Mouse (Mus musculus) heart, embryonic 16.5 days (tissue): ENCODE measurements around the gene Ptprb. TPM values are rescaled to one million over a fixed set of nuclear protein-coding genes. Genes with fewer than 3 reads are reported as not detected.

Experiments used
- ATAC-seq: fragments of 200-750 bp; cut with Nextera tagmentation; replicated peaks from 2 replicates; pipeline ENCODE4 v1.8.0; 2017; ENCODE audit warnings: moderate number of reproducible peaks; ENCODE audit not compliant: insufficient read depth, low FRiP score; ENCODE audit errors: extremely low read depth
- H3K27ac ChIP-seq: fragments of 300-500 bp; sonication (generic); 2 replicates; pipeline ENCODE4 v1.5.1; 2014; ENCODE audit warnings: mild to moderate bottlenecking, low read length, control low read depth, moderate library complexity
- H3K27me3 ChIP-seq: fragments of 300-500 bp; sonication (generic); 2 replicates; pipeline ENCODE4 v1.6.1; 2014; ENCODE audit warnings: low read length, mixed read lengths; ENCODE audit not compliant: control insufficient read depth, insufficient read depth
- H3K36me3 ChIP-seq: fragments of 300-500 bp; sonication (generic); 2 replicates; pipeline ENCODE4 v1.6.1; 2014; ENCODE audit not compliant: control insufficient read depth, insufficient read depth
- H3K4me1 ChIP-seq: fragments of 300-500 bp; sonication (generic); 2 replicates; pipeline ENCODE4 v1.6.1; 2014; ENCODE audit warnings: low read length, mixed read lengths; ENCODE audit not compliant: control insufficient read depth, insufficient read depth
- H3K4me2 ChIP-seq: fragments of 300-500 bp; sonication (generic); 2 replicates; pipeline ENCODE4 v1.6.1; 2014; ENCODE audit warnings: low read depth, mild to moderate bottlenecking, control low read depth, low read length
- H3K4me3 ChIP-seq: fragments of 300-500 bp; sonication (generic); 2 replicates; pipeline ENCODE4 v1.5.1; 2014; ENCODE audit warnings: mild to moderate bottlenecking, control low read depth, low read length
- H3K9ac ChIP-seq: fragments of 300-500 bp; sonication (generic); 2 replicates; pipeline ENCODE4 v1.6.1; 2014; ENCODE audit warnings: low read length, control low read depth
- H3K9me3 ChIP-seq: fragments of 300-500 bp; sonication (generic); replicated peaks from 2 replicates; pipeline ENCODE4 v1.6.1; 2016; ENCODE audit warnings: low read length; ENCODE audit not compliant: control insufficient read depth
- WGBS: fragments of 180-500 bp; shearing (Covaris S2); extraction: QIAGEN DNeasy Blood & Tissue Kit; methylation state at CpG from one replicate; pipeline ENCODE4 v1.1.7; 2014; 5-methylcytosine and 5-hydroxymethylcytosine counted together
- polyA plus RNA-seq: library from polyadenylated mRNA; unstranded; fragments of >200 nt; fragmentation: Nextera tagmentation; extraction: Ambion mirVana; gene quantifications from 2 replicates; pipeline ENCODE4 v1.2.1, GENCODE M21; 2015

Ptprb gene
- polyA plus RNA-seq, 1 experiment from 2014 or later, result 5.4 TPM

DNA sequence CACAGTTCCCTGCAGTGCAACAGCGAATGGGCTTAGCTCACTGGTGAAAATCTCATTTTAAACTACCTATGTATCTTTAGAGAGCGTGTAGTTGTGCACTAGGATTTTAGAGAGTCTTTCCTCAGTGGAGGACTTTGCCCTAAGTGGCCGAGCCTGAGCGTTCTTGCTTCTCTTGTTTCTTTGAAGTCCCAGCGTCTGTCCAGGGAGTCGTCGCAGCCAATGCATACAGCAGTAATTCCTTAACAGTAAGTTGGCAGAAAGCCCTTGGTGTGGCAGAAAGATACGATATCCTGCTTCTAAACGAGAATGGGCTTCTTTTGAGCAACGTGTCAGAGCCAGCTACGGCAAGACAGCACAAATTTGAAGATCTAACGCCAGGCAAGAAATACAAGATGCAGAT lies 65.9 kb downstream of the Ptprb start:
- Histone ChIP-seq H3K27me3 (no peaks in the 10 kb centered on the region), H3K4me3 (no peak overlapping the region), H3K9ac (no peak overlapping the region), H3K4me2 (no peak overlapping the region), H3K4me1 (no peaks in the 10 kb centered on the region), H3K9me3 (no peaks in the 10 kb centered on the region), H3K27ac (no peak overlapping the region), H3K36me3 (peaks cover 2% of the 10 kb centered on the region; the same call in 1 of the 2 replicates)
- no peak for ATAC-seq
- WGBS, result 66% methylated on average over 12 of the region's 12 CpGs

- Histone ChIP-seq H3K4me2 (no peak overlapping the region), H3K9me3 (no peaks in the 10 kb centered on the region), H3K4me3 (no peak overlapping the region), H3K27me3 (no peaks in the 10 kb centered on the region), H3K36me3 (no peaks in the 10 kb centered on the region), H3K9ac (no peak overlapping the region), H3K27ac (no peak overlapping the region), H3K4me1 (no peaks in the 10 kb centered on the region)
- WGBS, result 80% methylated on average over 15 of the region's 15 CpGs
- ATAC-seq, result no peak
Measured at GRCm38 (mm10) chr10:116346618-116347184, 71.4 kb downstream of the Ptprb start.

GRCm38 (mm10) chr10:116349004-116349403 lies 73.7 kb downstream of the Ptprb start:
- no peak overlapping the region for H3K4me2 ChIP-seq
- no peak overlapping the region for H3K27ac ChIP-seq
- H3K27me3 ChIP-seq, result no peaks in the 10 kb centered on the region
- H3K9me3 ChIP-seq, result no peaks in the 10 kb centered on the region
- H3K4me3 ChIP-seq, result no peak overlapping the region
- no peak overlapping the region for H3K9ac ChIP-seq
- WGBS, result 91% methylated on average over 6 of the region's 6 CpGs
- ATAC-seq, result no peak
- H3K36me3 ChIP-seq, result no peaks in the 10 kb centered on the region
- no peaks in the 10 kb centered on the region for H3K4me1 ChIP-seq

- Histone ChIP-seq H3K4me1 (no peaks in the 10 kb centered on the region), H3K9me3 (no peaks in the 10 kb centered on the region), H3K36me3 (no peaks in the 10 kb centered on the region), H3K9ac (no peak overlapping the region), H3K4me2 (no peak overlapping the region), H3K27me3 (no peaks in the 10 kb centered on the region), H3K4me3 (no peak overlapping the region), H3K27ac (no peak overlapping the region)
- no peak for ATAC-seq
- 39% methylated on average over 13 of the region's 13 CpGs for WGBS
Measured at GRCm38 (mm10) chr10:116350532-116350931, 75.2 kb downstream of the Ptprb start.

GRCm38 (mm10) chr10:116354372-116354771 lies 79.0 kb downstream of the Ptprb start:
- H3K9me3 ChIP-seq, result no peaks in the 10 kb centered on the region
- no peaks in the 10 kb centered on the region for H3K36me3 ChIP-seq
- no peak overlapping the region for H3K27ac ChIP-seq
- WGBS, result 53% methylated on average over 5 of the region's 5 CpGs
- no peak for ATAC-seq
- H3K9ac ChIP-seq, result no peak overlapping the region
- no peak overlapping the region for H3K4me3 ChIP-seq
- H3K4me1 ChIP-seq, result no peaks in the 10 kb centered on the region
- no peak overlapping the region for H3K4me2 ChIP-seq
- no peaks in the 10 kb centered on the region for H3K27me3 ChIP-seq

GRCm38 (mm10) chr10:116362181-116362580 lies 86.9 kb downstream of the Ptprb start:
- Histone ChIP-seq H3K27me3 (no peaks in the 10 kb centered on the region), H3K9ac (no peak overlapping the region), H3K36me3 (no peaks in the 10 kb centered on the region), H3K4me1 (peaks cover 5% of the 10 kb centered on the region), H3K4me2 (no peak overlapping the region), H3K4me3 (no peak overlapping the region), H3K27ac (no peak overlapping the region), H3K9me3 (no peaks in the 10 kb centered on the region)
- WGBS, result 86% methylated on average over 6 of the region's 6 CpGs
- ATAC-seq, result no peak

DNA sequence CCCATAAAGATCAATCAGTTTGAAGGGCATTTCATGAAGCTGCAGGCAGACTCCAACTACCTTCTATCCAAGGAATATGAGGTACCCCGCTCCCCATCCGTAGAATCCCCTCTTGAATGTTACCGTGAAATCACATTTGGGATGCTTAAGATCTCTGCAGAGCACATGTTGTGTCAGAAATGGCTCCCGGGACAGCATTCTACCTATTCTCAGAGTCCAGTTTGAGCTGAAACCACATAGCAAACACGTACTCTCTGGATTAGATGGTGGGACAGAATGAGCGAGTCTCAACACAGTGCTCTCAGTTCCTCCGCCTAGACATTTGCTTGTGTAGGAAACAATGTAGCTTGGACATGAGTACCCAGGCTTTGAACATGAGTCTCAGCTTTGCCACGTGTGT lies 87.3 kb downstream of the Ptprb start:
- Histone ChIP-seq H3K4me3 (no peak overlapping the region), H3K9ac (no peak overlapping the region), H3K4me2 (no peak overlapping the region), H3K4me1 (peaks cover 5% of the 10 kb centered on the region), H3K36me3 (no peaks in the 10 kb centered on the region), H3K27ac (no peak overlapping the region), H3K27me3 (no peaks in the 10 kb centered on the region), H3K9me3 (no peaks in the 10 kb centered on the region)
- no peak for ATAC-seq
- 93% methylated on average over 8 of the region's 8 CpGs for WGBS

GRCm38 (mm10) chr10:116364759-116365158 lies 89.4 kb downstream of the Ptprb start:
- ATAC-seq, result peak; percentile 41
- peaks cover 5% of the 10 kb centered on the region for H3K4me1 ChIP-seq
- H3K9ac ChIP-seq, result no peak overlapping the region
- peak overlapping the region; percentile 20 for H3K4me2 ChIP-seq
- WGBS, result 19% methylated on average over 7 of the region's 7 CpGs
- H3K36me3 ChIP-seq, result no peaks in the 10 kb centered on the region; the same call in 1 of the 2 replicates
- no peak overlapping the region for H3K4me3 ChIP-seq
- H3K27ac ChIP-seq, result no peak overlapping the region
- no peaks in the 10 kb centered on the region for H3K9me3 ChIP-seq
- H3K27me3 ChIP-seq, result no peaks in the 10 kb centered on the region

DNA sequence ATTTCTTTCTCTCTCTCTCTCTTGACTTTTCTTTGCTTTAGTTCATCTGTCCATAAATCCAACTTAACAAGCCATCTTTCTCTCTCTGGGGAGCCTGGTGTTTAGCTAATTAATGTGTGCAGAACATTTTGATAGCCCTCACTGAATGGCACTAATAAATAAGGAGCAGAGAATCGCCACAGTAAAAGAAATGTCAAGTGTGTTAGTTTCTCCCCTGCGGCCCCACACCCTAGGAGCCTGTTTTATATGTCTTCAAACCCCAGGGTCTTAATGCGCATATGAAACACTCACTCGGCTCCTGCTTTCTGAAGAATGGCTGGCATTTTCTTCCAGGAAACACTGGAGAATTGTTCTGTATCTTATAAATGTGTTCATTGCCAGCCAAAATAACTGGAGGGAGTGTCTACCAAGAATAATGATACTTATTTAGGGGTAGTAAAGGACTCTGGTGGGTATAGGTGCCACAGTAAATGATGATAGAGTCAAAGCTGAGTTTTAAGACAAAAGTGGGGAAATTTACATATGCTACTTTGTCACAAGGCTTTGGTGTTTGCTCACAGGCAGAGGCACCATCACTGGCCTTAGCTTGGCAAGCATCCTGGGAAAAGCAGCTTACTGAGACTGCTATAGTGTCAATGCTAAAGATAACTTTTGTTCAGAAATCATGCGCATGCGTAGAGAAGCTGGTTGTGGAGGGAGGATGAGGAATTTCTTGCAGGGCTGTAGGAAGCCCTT lies 95.8 kb downstream of the Ptprb start:
- no peaks in the 10 kb centered on the region for H3K27me3 ChIP-seq
- H3K4me2 ChIP-seq, result no peak overlapping the region
- no peak overlapping the region for H3K27ac ChIP-seq
- H3K4me3 ChIP-seq, result no peak overlapping the region
- H3K4me1 ChIP-seq, result no peaks in the 10 kb centered on the region
- peaks cover 4% of the 10 kb centered on the region for H3K36me3 ChIP-seq
- WGBS, result 66% methylated on average over 6 of the region's 6 CpGs
- H3K9me3 ChIP-seq, result no peaks in the 10 kb centered on the region
- H3K9ac ChIP-seq, result no peak overlapping the region
- ATAC-seq, result no peak
